Mouse (Mus musculus) megakaryocyte-erythroid progenitor cell, adult 5-6 weeks (primary cell): ENCODE results near the gene Ccng2. TPM values are rescaled to one million over a fixed set of nuclear protein-coding genes. Genes with fewer than 3 reads are reported as not detected.
A peak's percentile ranks its signal among the peaks of the same experiment; 100 is the strongest.

Experiments used
- ATAC-seq: replicated peaks from 2 replicates; pipeline ENCODE4 v1.8.0; 2016; ENCODE audit warnings: mild to moderate bottlenecking, inconsistent platforms; ENCODE audit not compliant: severe bottlenecking, poor library complexity, low FRiP score, low TSS enrichment
- total RNA-seq, 2 experiments: library from RNA; stranded (forward) in 1 of 2; stranded (reverse) in 1 of 2; fragments of 200-1000, 215-1000 nt in 1 of 2; fragments of >200 nt in 1 of 2; fragmentation: Nextera tagmentation in 1 of 2; gene quantifications; 2 replicates each; pipeline ENCODE4 v1.2.3; 2014 to 2017

Ccng2 gene
- total RNA-seq (2014; fragmentation: Nextera tagmentation) (6.6 and 15.3 TPM in 2 replicates), total RNA-seq (2017) (13.6 and 25.1 TPM in 2 replicates)

- peak; percentile 84 for ATAC-seq
Measured at GRCm38 (mm10) chr5:93266883-93267704, at the start of gene Ccng2. Gene Ccng2 (plus strand): TSS chr5:93267257.

GRCm38 (mm10) chr5:93218375-93218774, 48.7 kb upstream of the Ccng2 start:
- ATAC-seq, result no peak

GRCm38 (mm10) chr5:93221661-93222060, 45.4 kb upstream of the Ccng2 start:
- no peak for ATAC-seq

GRCm38 (mm10) chr5:93224549-93224948, 42.5 kb upstream of the Ccng2 start:
- ATAC-seq, result no peak

GRCm38 (mm10) chr5:93227157-93227556, 39.9 kb upstream of the Ccng2 start:
- ATAC-seq, result peak; percentile 94

- no peak for ATAC-seq
Measured at GRCm38 (mm10) chr5:93229527-93229926, 37.5 kb upstream of the Ccng2 start.

GRCm38 (mm10) chr5:93231721-93232120, 35.3 kb upstream of the Ccng2 start:
- ATAC-seq, result no peak

- no peak for ATAC-seq
Measured at GRCm38 (mm10) chr5:93232838-93233237, 34.2 kb upstream of the Ccng2 start.

- no peak for ATAC-seq
Measured at GRCm38 (mm10) chr5:93234130-93234529, 32.9 kb upstream of the Ccng2 start.

GRCm38 (mm10) chr5:93234605-93235004, 32.5 kb upstream of the Ccng2 start:
- ATAC-seq, result no peak

GRCm38 (mm10) chr5:93235888-93236287, 31.2 kb upstream of the Ccng2 start:
- no peak for ATAC-seq

GRCm38 (mm10) chr5:93236541-93236940, 30.5 kb upstream of the Ccng2 start:
- no peak for ATAC-seq

- peak; percentile 99 for ATAC-seq
Measured at GRCm38 (mm10) chr5:93239590-93240544, 27.2 kb upstream of the Ccng2 start.

GRCm38 (mm10) chr5:93245280-93245679, 21.8 kb upstream of the Ccng2 start:
- ATAC-seq, result no peak

GRCm38 (mm10) chr5:93249940-93250578, 17.0 kb upstream of the Ccng2 start:
- ATAC-seq, result no peak

GRCm38 (mm10) chr5:93251001-93251760, 15.9 kb upstream of the Ccng2 start:
- ATAC-seq, result no peak

- ATAC-seq, result no peak
Measured at GRCm38 (mm10) chr5:93255759-93256265, 11.2 kb upstream of the Ccng2 start.

- ATAC-seq, result no peak
Measured at GRCm38 (mm10) chr5:93256820-93257405, 10.1 kb upstream of the Ccng2 start.
